Mouse (Mus musculus) left cerebral cortex, postnatal 36 days (tissue): ENCODE measurements around the gene 4930407I10Rik. TPM values are rescaled to one million over a fixed set of nuclear protein-coding genes. Genes with fewer than 3 reads are reported as not detected.

Experiments
- DNase-seq, 2 experiments: peaks; one replicate each; pipeline ENCODE4 v3.0.0; 2021 to 2022; ENCODE audit warnings: low spot score in 2 of 2, mixed read lengths in 1 of 2
- intact Hi-C: fragments of 180-260 bp; cut with DNase I; formaldehyde crosslinking; loops from one replicate; pipeline ENCODE4 v1.15.1; 2025
- total RNA-seq, 2 experiments: library from RNA; stranded (reverse); gene quantifications; 2 replicates each; pipeline ENCODE4 v1.2.3; 2021

4930407I10Rik gene
- total RNA-seq, result not detected

DNA sequence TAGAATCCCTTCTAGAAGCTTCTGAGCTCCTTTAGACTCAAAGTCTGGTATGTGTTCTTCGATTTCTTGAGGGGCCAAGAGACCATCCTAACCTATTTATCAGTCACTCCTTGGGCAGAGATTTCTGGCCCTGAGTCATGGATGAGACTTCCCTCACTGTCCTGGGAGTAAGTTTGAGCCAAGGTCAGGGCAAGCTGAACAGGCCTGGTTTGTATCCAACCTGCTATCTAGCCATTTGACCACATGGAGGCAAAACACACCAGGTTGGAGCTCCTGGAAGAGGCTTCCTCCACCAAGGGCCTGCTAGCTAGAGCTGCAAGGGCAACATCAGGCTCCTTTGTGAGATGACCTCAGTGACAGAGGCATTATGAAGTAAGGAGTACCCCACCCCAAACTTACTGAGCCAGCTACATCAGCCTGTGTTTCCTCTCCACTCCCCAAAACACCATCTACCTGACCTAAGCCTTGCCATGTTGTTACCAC is at the start of gene 4930407I10Rik:
TSS of gene 4930407I10Rik (plus strand) at position 433 of the 483 bp plus-strand sequence.
- no peak for DNase-seq
- intact Hi-C loops, result no loop called here

- DNase-seq, result no peak
- intact Hi-C loops, result no loop called here
These were observed 47.0 kb upstream of the 4930407I10Rik start for GRCm38 (mm10) chr15:82011947-82012346.

DNA sequence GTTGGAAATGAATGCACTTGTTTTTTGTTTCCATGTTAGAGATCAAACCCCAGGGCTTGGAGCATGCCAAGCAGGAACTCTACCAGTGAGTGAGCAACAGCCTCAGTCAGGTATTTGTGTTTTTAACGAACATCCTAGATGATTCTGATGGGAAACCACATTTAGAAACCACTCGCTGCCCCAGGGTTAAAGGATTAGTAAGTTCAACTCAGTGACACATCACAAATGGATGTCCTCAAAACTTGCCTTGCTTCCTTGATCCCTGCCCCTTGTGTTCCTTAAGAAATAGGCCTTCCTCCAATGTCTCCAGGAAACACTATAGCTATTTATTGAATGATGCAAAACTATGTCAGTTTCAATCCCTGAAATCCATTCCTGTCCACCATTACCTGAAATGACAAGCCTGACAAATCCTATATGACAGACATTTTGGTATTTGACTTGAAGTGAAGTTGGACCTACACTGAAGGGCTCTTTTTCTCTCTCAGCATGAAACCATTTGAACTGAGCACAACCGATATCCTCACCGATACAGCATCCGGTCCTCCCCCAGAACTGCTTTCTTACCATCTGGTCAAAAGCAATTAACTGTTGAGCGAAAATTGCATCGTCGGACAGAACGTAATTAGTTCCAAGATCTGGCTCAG is 44.1 kb upstream of the 4930407I10Rik start:
- DNase-seq, result no peak
- intact Hi-C loops, result no loop called here

DNA sequence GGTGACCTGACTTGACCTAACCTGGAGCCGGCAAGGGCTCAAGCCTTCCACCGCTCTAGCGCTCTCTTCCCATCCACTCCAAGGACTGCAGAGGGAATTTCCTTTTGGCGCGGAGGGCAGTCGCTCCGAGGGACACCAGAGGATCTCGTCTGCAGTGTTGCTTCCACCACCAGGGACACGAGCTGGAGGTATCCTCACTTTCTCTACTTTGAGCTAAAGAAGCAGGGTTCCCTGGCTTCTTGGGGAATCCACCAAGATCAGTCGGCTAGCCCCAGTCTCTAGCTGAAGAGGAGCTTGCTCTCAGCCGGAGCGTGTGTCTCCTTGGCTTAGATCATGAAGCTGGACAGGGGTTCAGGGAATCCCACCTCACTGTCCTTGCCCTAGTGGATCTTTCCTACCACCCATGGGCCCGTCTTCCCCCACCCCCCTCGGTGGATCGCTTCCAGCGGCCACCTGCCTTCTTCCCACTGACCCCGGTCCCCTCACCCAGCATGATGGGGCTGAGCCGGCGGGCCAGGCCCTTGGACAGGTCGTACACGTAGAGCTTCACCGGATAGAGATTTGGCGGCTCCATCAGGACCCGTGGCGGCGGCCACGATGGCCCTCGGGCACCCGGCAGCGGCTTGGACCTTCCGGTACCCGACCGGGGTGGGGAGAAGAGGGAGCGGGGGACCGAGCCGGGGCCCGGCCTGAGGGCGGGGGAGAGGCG is 43.4 kb upstream of the 4930407I10Rik start:
- DNase-seq, result peak; percentile 27 to 35
- intact Hi-C loops, result no loop called here

- intact Hi-C loops, result no loop called here
- DNase-seq, result peak; percentile 99
These were observed 42.7 kb upstream of the 4930407I10Rik start for GRCm38 (mm10) chr15:82016101-82016808.

GRCm38 (mm10) chr15:82016830-82017229 is 42.1 kb upstream of the 4930407I10Rik start:
- intact Hi-C loops, result no loop called here
- DNase-seq, result no peak

DNA sequence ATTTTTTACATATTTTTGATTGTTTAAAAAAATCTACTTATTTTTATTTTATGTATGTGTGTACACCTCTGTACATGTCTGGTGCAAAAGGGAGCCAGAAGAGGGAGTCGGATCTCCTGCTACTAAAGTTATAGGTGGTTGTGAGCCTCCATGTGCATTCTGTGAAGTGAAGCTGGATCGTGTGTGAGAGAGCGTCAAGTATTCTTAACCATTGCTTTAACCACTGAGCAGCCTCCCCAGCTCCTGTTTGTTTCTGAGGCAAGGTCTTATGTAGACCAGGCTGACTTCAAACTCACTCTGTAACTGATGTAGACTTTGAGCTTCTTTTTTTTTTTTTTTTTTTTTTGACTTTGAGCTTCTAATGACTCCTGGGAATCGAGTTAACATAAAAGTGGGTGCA is 41.5 kb upstream of the 4930407I10Rik start:
- no peak for DNase-seq
- intact Hi-C loops, result no loop called here

- intact Hi-C loops, result no loop called here
- DNase-seq, result no peak
These were observed 39.7 kb upstream of the 4930407I10Rik start for GRCm38 (mm10) chr15:82019288-82019687.

DNA sequence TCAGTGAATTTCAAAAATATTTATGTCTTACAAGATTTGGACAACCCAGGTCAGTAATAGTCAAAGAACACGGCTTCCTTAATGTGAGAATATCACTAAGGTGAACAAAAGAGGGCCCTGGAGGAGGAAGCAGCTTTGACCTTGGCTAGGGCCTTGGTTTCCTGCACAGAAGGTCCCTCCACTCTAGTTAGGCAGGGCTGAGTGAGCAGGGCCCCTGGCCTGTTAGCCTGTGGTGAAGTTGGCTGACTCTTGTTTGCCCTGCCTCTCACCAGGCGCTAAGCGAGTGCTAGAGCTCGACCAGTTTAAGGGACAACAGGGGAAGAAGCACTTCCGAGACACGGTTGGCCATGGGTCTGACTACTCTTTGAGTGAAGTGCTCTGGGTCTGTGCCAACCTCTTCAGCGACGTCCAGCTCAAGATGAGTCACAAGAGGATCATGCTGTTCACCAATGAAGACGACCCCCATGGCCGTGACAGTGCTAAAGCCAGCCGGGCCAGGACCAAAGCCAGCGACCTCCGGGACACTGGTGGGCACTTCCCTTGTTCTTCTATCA is 36.3 kb upstream of the 4930407I10Rik start:
- no peak for DNase-seq

DNA sequence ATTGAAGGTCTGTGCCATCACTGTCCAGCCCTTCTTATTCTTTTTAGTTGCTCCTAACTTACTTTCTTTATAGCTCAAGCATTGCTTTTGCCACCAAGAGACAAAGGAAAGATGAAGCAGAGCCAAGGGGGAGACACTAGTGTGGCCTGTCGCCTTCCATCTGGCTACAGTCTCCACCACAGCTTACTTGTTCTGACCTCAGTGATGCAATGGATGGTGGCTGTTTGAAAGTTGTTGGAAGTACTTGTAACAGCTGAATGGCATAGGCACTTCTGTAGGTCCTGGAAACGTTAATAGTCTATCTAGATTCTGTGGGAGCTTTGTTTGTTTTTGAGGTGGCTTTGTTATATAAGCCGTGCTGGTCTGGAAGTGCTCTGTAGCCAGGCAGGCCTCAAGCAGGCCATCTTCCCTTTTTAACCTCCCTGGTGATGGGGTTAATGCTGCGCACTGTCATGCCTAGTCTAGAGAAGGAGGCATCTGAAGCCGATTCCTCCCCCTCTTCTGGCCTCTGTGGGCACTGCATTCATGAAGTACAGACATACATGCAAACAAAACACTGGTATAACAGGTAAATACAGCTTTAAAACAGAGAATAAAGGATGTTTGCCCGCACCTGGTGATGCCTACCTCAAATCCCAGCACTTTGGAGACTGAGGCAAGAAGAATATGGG is 34.9 kb upstream of the 4930407I10Rik start:
- no peak for DNase-seq
- intact Hi-C loops, result no loop called here

More for the DNA sequence above, 36.3 kb upstream of the 4930407I10Rik start:
- intact Hi-C loops, result no loop called here

DNA sequence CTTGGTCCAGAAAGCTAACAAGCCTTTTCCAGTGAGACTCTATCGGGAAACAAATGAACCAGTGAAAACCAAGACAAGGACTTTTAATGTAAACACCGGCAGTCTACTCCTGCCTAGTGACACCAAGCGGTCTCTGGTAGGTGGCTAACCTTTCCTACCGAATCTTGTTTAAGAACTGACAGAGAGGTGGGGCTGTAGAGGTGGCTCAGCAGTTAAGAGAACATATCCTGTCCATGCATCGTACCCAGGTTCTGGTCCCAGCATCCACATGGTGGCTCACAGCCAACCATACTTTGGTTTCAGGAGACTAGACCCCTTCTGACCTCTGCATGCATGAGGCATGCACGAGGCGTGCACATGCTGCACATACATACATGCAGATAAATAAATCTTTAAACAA is 31.7 kb upstream of the 4930407I10Rik start:
- DNase-seq, result no peak
- intact Hi-C loops, result no loop called here

DNA sequence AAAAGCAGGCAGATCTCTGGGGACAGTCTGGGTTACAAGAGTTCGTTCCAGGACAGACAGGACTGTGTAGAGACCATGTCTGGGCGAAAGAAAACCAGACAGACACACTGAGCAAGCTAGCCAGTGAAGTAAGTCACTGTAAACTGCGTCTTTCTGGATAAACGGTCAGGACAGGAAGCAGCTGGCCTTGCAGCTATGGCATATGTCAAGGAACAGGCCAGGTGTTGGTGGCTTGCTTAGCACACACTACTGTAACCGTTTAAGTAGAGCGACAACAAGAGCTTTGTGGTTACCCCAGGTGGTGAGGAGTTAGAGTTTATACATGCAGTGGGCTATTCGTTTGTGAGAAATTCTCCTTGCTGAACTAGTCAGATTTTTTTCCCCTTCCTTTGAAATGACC is 31.2 kb upstream of the 4930407I10Rik start:
- intact Hi-C loops, result no loop called here
- no peak for DNase-seq

- intact Hi-C loops, result no loop called here
- DNase-seq, result no peak
These were observed 26.6 kb upstream of the 4930407I10Rik start for GRCm38 (mm10) chr15:82032386-82032785.

DNA sequence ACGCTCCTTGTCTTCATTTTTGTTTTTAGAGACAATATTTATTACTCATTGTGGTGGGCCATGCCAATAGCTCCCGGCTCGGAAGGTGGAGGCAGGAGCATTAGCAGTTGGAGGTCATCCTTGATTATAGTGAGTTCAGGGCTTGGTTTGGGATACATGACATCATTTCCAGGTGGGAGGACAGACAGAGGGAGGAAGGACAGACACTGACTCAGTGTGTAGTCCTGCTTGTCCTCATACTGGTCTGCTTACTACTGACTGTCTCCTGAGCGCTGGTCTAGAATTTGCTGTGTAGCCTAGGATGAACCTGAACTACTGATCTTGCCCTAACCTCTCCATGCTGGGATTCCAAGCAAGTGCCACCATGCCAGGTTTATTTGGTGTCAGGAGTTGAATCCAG is 25.2 kb upstream of the 4930407I10Rik start, which contains the start of gene Desi1:
TSS of gene Desi1 (minus strand) at position 101 of the 400 bp plus-strand sequence.
- no peak for DNase-seq
- intact Hi-C loops, result no loop called here

GRCm38 (mm10) chr15:82035904-82036689 is 22.9 kb upstream of the 4930407I10Rik start:
- no peak for DNase-seq
- intact Hi-C loops, result no loop called here

DNA sequence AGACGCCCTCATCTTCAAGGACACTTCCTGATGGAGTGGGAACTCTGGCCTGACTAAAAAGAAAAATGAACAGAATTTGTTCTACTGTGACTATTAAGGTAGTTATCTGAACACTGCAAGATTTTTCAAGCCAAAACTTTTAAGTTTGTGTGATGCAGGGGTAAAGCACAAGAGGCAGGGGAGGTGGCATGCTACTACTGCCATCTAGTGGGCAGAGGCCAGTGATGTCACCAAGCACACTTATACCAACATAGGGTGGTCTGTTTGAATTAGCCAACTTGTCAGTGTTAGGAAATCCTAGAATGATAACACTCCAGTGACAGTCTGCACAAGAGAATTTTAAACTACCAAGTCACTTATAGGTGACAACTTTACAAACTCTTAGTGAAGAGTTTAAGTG is 18.3 kb upstream of the 4930407I10Rik start:
- intact Hi-C loops, result no loop called here
- no peak for DNase-seq

- DNase-seq, result no peak
- intact Hi-C loops, result no loop called here
These were observed 14.7 kb upstream of the 4930407I10Rik start for GRCm38 (mm10) chr15:82044166-82044784.

GRCm38 (mm10) chr15:82046246-82046891 is 12.6 kb upstream of the 4930407I10Rik start:
- intact Hi-C loops, result no loop called here
- DNase-seq, result peak in 1 of 2 experiments; percentile 11
